9 mouse cellular contexts compared by ENCODE assay signal in genomic region chr9:48987201-48988101, GRCm38 (mm10). TPM values are rescaled to one million over a fixed set of nuclear protein-coding genes. Genes with fewer than 3 reads are reported as not detected.
A peak's percentile ranks its signal among the peaks of the same experiment; 100 is the strongest.
DNase-seq lines count a peak whose midpoint lies in the region; ATAC-seq and TF ChIP-seq lines count a peak whose summit lies in the region.
"Had no signal": no experiment of that assay in that cellular context is flagged by ENCODE, and none has a peak within 500 bp of the region (broad histone marks: within the 10 kb centered on the region; RNA-seq: fewer than 3 reads in every experiment).

No protein-coding gene starts in this region.

- H3K4me2 ChIP-seq in kidney, embryonic 15.5 days, result peak overlapping the region; percentile 79
- peak overlapping the region; percentile 66 for H3K4me2 ChIP-seq in forebrain, embryonic 11.5 days (ENCODE audit: low read depth, low read length, severe bottlenecking)
- H3K4me2 ChIP-seq in stomach, embryonic 16.5 days (ENCODE audit: low read depth, low read length), result peak overlapping the region; percentile 88

- H3K9ac ChIP-seq in kidney, embryonic 15.5 days, result 0 out of 2 replicates have a peak overlapping the region, but pooled peaks have one; percentile 35
- peak overlapping the region; percentile 2; the same call in 1 of the 2 replicates for H3K9ac ChIP-seq in forebrain, embryonic 11.5 days (ENCODE audit: low read length)
- 0 out of 2 replicates have a peak overlapping the region, but pooled peaks have one; percentile 9 for H3K9ac ChIP-seq in stomach, embryonic 16.5 days (ENCODE audit: low read length)

- 26% methylated on average over 12 of the region's 12 CpGs for whole genome bisulfite sequencing in kidney, embryonic 15.5 days
- 63% methylated on average over 12 of the region's 12 CpGs for WGBS in kidney, adult 2 months
- 28% methylated on average over 12 of the region's 12 CpGs for WGBS in forebrain, embryonic 11.5 days
- WGBS in limb, embryonic 10.5 days, result 28% methylated on average over 12 of the region's 12 CpGs
- 31% methylated on average over 12 of the region's 12 CpGs for WGBS in stomach, embryonic 16.5 days

- H3K4me1 ChIP-seq in kidney, embryonic 15.5 days, result peaks cover 32% of the 10 kb centered on the region
- H3K4me1 ChIP-seq in kidney, adult 2 months (ENCODE audit: control insufficient read depth, insufficient read depth, low read length), result peaks cover 4% of the 10 kb centered on the region; the same call in 1 of the 2 replicates
- H3K4me1 ChIP-seq in forebrain, embryonic 11.5 days (replicated peaks; ENCODE audit: control insufficient read depth, insufficient read depth, low read length), result peaks cover 13% of the 10 kb centered on the region; the same call in 1 of the 2 replicates
- peaks cover 35% of the 10 kb centered on the region for H3K4me1 ChIP-seq in limb, embryonic 10.5 days
- peaks cover 13% of the 10 kb centered on the region; the same call in 1 of the 2 replicates for H3K4me1 ChIP-seq in stomach, embryonic 16.5 days (ENCODE audit: control insufficient read depth, insufficient read depth, low read length)

- no peak for ATAC-seq in kidney, embryonic 15.5 days (replicated peaks; ENCODE audit: low FRiP score)
- ATAC-seq in forebrain, embryonic 11.5 days (replicated peaks; ENCODE audit: low FRiP score), result no peak
- no peak for ATAC-seq in stomach, embryonic 16.5 days (ENCODE audit: insufficient read depth, low FRiP score)
- ATAC-seq in inflammation-experienced regulatory T-cells, adult 6 months, result no peak

- H3K4me3 ChIP-seq in kidney, embryonic 15.5 days (replicated peaks), result peak overlapping the region; percentile 85
- no peak overlapping the region for H3K4me3 ChIP-seq in kidney, adult 2 months (ENCODE audit: insufficient read depth, low read depth, low read length)
- H3K4me3 ChIP-seq in forebrain, embryonic 11.5 days (ENCODE audit: low read depth, low read length), result peak overlapping the region; percentile 3; the same call in 1 of the 2 replicates
- H3K4me3 ChIP-seq in limb, embryonic 10.5 days, result peak overlapping the region; percentile 33
- no peak overlapping the region for H3K4me3 ChIP-seq in stomach, embryonic 16.5 days (replicated peaks; ENCODE audit: low read length)

- TF ChIP-seq CTCF in kidney, adult 2 months (conservative IDR thresholded peaks at IDR 0.05; ENCODE audit: insufficient read depth, insufficient read length, low read depth, low read length), result no peak

- no peak for DNase-seq in kidney, adult 2 months
- DNase-seq in R1 (ENCODE audit: low read depth, low spot score), result peak; percentile 93
- no peak for DNase-seq in forebrain, embryonic 11.5 days (ENCODE audit: low spot score)
- peak; percentile 41 for DNase-seq in limb, embryonic 10.5 days (ENCODE audit: low spot score)
- no peak for DNase-seq in urinary bladder, postnatal 4 days (ENCODE audit: low spot score in 2 of 2)

- 0 out of 2 replicates have a peak overlapping the region, but pooled peaks have one; percentile 35 for H3K27ac ChIP-seq in kidney, embryonic 15.5 days
- no peak overlapping the region for H3K27ac ChIP-seq in kidney, adult 2 months (ENCODE audit: insufficient read depth, low read depth, low read length)
- H3K27ac ChIP-seq in forebrain, embryonic 11.5 days (ENCODE audit: low read depth, low read length), result no peak overlapping the region
- H3K27ac ChIP-seq in limb, embryonic 10.5 days, result no peak overlapping the region
- H3K27ac ChIP-seq in stomach, embryonic 16.5 days (ENCODE audit: low read length), result no peak overlapping the region
- H3K27ac ChIP-seq: macrophage had no signal

- H3K36me3 ChIP-seq in kidney, embryonic 15.5 days, result no peaks in the 10 kb centered on the region
- H3K36me3 ChIP-seq in kidney, adult 2 months (ENCODE audit: control insufficient read depth, insufficient read depth, low read length), result no peaks in the 10 kb centered on the region
- H3K36me3 ChIP-seq in forebrain, embryonic 11.5 days (ENCODE audit: control insufficient read depth, insufficient read depth, low read length), result no peaks in the 10 kb centered on the region
- H3K36me3 ChIP-seq in limb, embryonic 10.5 days, result peaks cover 27% of the 10 kb centered on the region
- H3K36me3 ChIP-seq in stomach, embryonic 16.5 days (ENCODE audit: control insufficient read depth, insufficient read depth, low read length), result no peaks in the 10 kb centered on the region

- TF ChIP-seq POLR2A in kidney, adult 2 months (IDR thresholded peaks at IDR 0.05; ENCODE audit: low read depth, low read length), result no peak

- H3K9me3 ChIP-seq in kidney, embryonic 15.5 days (replicated peaks), result no peaks in the 10 kb centered on the region
- H3K9me3 ChIP-seq in forebrain, embryonic 11.5 days (ENCODE audit: control insufficient read depth, low read length), result no peaks in the 10 kb centered on the region
- H3K9me3 ChIP-seq in limb, embryonic 10.5 days (replicated peaks), result no peaks in the 10 kb centered on the region
- no peaks in the 10 kb centered on the region for H3K9me3 ChIP-seq in stomach, embryonic 16.5 days (replicated peaks; ENCODE audit: control insufficient read depth, low read length)

- no peaks in the 10 kb centered on the region for H3K27me3 ChIP-seq in kidney, embryonic 15.5 days
- H3K27me3 ChIP-seq in kidney, adult 2 months (replicated peaks; ENCODE audit: control insufficient read depth, insufficient read depth, low read length), result no peaks in the 10 kb centered on the region
- no peaks in the 10 kb centered on the region for H3K27me3 ChIP-seq in forebrain, embryonic 11.5 days (ENCODE audit: control insufficient read depth, insufficient read depth, low read length)
- H3K27me3 ChIP-seq in limb, embryonic 10.5 days (ENCODE audit: low read depth, poor library complexity, severe bottlenecking), result no peaks in the 10 kb centered on the region
- H3K27me3 ChIP-seq in stomach, embryonic 16.5 days (ENCODE audit: control insufficient read depth, insufficient read depth, low read length), result no peaks in the 10 kb centered on the region

RNA-seq across cellular contexts. Expression of gene Usp28, which starts 2.3 kb away (rescaled TPM):
- polyA plus RNA-seq in kidney, embryonic 15.5 days (2015; fragmentation: Nextera tagmentation; extraction: Ambion mirVana), result 33.1 and 36.2 TPM in 2 replicates
- polyA plus RNA-seq in kidney, adult 2 months (2012; rRNA removed), result 6.1 and 6.8 TPM in 2 replicates
- polyA plus RNA-seq in forebrain, embryonic 11.5 days (2014; fragmentation: Nextera tagmentation; extraction: Ambion mirVana), result 44.8 and 47.7 TPM in 2 replicates
- polyA plus RNA-seq in limb, embryonic 10.5 days (2016; fragmentation: Nextera tagmentation; extraction: Ambion mirVana), result 44.6 and 45.6 TPM in 2 replicates
- 18.5 and 27.4 TPM in 2 replicates for polyA plus RNA-seq in stomach, embryonic 16.5 days (2015; fragmentation: Nextera tagmentation; extraction: Ambion mirVana)
- polyA plus RNA-seq in inflammation-experienced regulatory T-cells, adult 6 months (2017; shearing (Covaris generic)), result 10 to 100 TPM; 23.7 to 41.2 (median 37.0) TPM

RNA-seq across cellular contexts. Expression of gene Htr3b, which starts 22.7 kb away (rescaled TPM):
- 0.10 and 0.32 TPM in 2 replicates for polyA plus RNA-seq in kidney, embryonic 15.5 days (2015; fragmentation: Nextera tagmentation; extraction: Ambion mirVana)
- polyA plus RNA-seq in kidney, adult 2 months (2012; rRNA removed), result 0.30 and 0.59 TPM in 2 replicates
- polyA plus RNA-seq in forebrain, embryonic 11.5 days (2014; fragmentation: Nextera tagmentation; extraction: Ambion mirVana), result 0.21 and 0.25 TPM in 2 replicates
- not detected in 2 replicates for polyA plus RNA-seq in limb, embryonic 10.5 days (2016; fragmentation: Nextera tagmentation; extraction: Ambion mirVana)
- polyA plus RNA-seq in stomach, embryonic 16.5 days (2015; fragmentation: Nextera tagmentation; extraction: Ambion mirVana), result 0.24 and 0.30 TPM in 2 replicates
- not detected for polyA plus RNA-seq in inflammation-experienced regulatory T-cells, adult 6 months (2017; shearing (Covaris generic))
- polyA plus RNA-seq: macrophage had no signal

Comparison
In these comparisons a context has a peak if more than half of its experiments do, and no peak if none do; other contexts are left out.
1. H3K4me3 ChIP-seq: peak in kidney, embryonic 15.5 days (single experiment), forebrain, embryonic 11.5 days (single experiment) and limb, embryonic 10.5 days (single experiment); none in kidney, adult 2 months (single experiment) and stomach, embryonic 16.5 days (single experiment).
2. DNase-seq: peak in R1 (single experiment) and limb, embryonic 10.5 days (single experiment); none in kidney, adult 2 months (single experiment), forebrain, embryonic 11.5 days (single experiment) and urinary bladder, postnatal 4 days (0 of 2).
3. Peak in every context shown above with its lines, with median percentiles within 50 percentile points of each other: H3K4me2 ChIP-seq and H3K9ac ChIP-seq.